Mouse (Mus musculus) limb, embryonic 10.5 days (tissue): ENCODE data around the gene Unk. TPM values are rescaled to one million over a fixed set of nuclear protein-coding genes. Genes with fewer than 3 reads are reported as not detected.
"Not testable (repeated sequence)": the region's sequence is repeated elsewhere in the genome, so short reads cannot be mapped to it uniquely, and the experiment has no call there.

Experiments used
- DNase-seq: peaks from one replicate; pipeline ENCODE4 v3.0.0-alpha.2; 2017; ENCODE audit warnings: low spot score
- H3K27ac ChIP-seq: fragments of 300-500 bp; sonication (generic); 2 replicates; pipeline ENCODE4 v1.5.1; 2016; ENCODE audit warnings: mild to moderate bottlenecking
- H3K27me3 ChIP-seq: fragments of 300-500 bp; sonication (generic); 2 replicates; pipeline ENCODE4 v1.6.1; 2016; ENCODE audit warnings: low read depth, mild to moderate bottlenecking; ENCODE audit not compliant: poor library complexity, severe bottlenecking
- H3K36me3 ChIP-seq: fragments of 300-500 bp; sonication (generic); 2 replicates; pipeline ENCODE4 v1.6.1; 2016; ENCODE audit warnings: mild to moderate bottlenecking, moderate library complexity
- H3K4me1 ChIP-seq: fragments of 300-500 bp; sonication (generic); 2 replicates; pipeline ENCODE4 v1.6.1; 2016
- H3K4me3 ChIP-seq: fragments of 300-500 bp; sonication (generic); 2 replicates; pipeline ENCODE4 v1.5.1; 2016; ENCODE audit warnings: mild to moderate bottlenecking, moderate library complexity
- H3K9me3 ChIP-seq: fragments of 300-500 bp; sonication (generic); replicated peaks from 2 replicates; pipeline ENCODE4 v1.6.1; 2016; ENCODE audit warnings: mild to moderate bottlenecking
- WGBS: fragments of 180-500 bp; shearing (Covaris S2); methylation state at CpG from one replicate; pipeline ENCODE4 v1.1.7; 2016; 5-methylcytosine and 5-hydroxymethylcytosine counted together
- polyA plus RNA-seq: library from polyadenylated mRNA; unstranded; fragments of >200 nt; fragmentation: Nextera tagmentation; extraction: Ambion mirVana; gene quantifications from 2 replicates; pipeline ENCODE4 v1.2.1, GENCODE M21; 2016

Unk gene
- polyA plus RNA-seq, 1 experiment from 2014 or later = 53.2 TPM

- Histone ChIP-seq H3K4me1 (peaks cover 37% of the 10 kb centered on the region), H3K27ac (no peak overlapping the region), H3K36me3 (peaks cover 12% of the 10 kb centered on the region), H3K9me3 (no peaks in the 10 kb centered on the region), H3K27me3 (no peaks in the 10 kb centered on the region), H3K4me3 (no peak overlapping the region)
- DNase-seq = no peak
- WGBS = 71% methylated on average over 8 of the region's 8 CpGs
These were observed 15.3 kb upstream of the Unk start for GRCm38 (mm10) chr11:116014821-116015220.

GRCm38 (mm10) chr11:116018106-116018505 lies 12.0 kb upstream of the Unk start:
- Histone ChIP-seq H3K27me3 (no peaks in the 10 kb centered on the region), H3K9me3 (no peaks in the 10 kb centered on the region), H3K4me3 (no peak overlapping the region), H3K27ac (no peak overlapping the region), H3K36me3 (peaks cover 25% of the 10 kb centered on the region), H3K4me1 (peaks cover 15% of the 10 kb centered on the region)
- WGBS = 28% methylated on average over 6 of the region's 6 CpGs
- peak; percentile 57 for DNase-seq

GRCm38 (mm10) chr11:116018867-116019266 lies 11.3 kb upstream of the Unk start:
- H3K4me3 ChIP-seq, H3K27me3 ChIP-seq, H3K9me3 ChIP-seq, H3K27ac ChIP-seq, DNase-seq: not testable (repeated sequence)
- 90% methylated on average over 4 of the region's 4 CpGs for WGBS
- H3K4me1 ChIP-seq = peaks cover 13% of the 10 kb centered on the region
- H3K36me3 ChIP-seq = peaks cover 32% of the 10 kb centered on the region

GRCm38 (mm10) chr11:116019360-116019791 lies 10.7 kb upstream of the Unk start:
- Histone ChIP-seq H3K36me3 (peaks cover 33% of the 10 kb centered on the region), H3K27ac (no peak overlapping the region), H3K27me3 (no peaks in the 10 kb centered on the region), H3K4me3 (no peak overlapping the region), H3K9me3 (no peaks in the 10 kb centered on the region), H3K4me1 (peaks cover 13% of the 10 kb centered on the region)
- no peak for DNase-seq
- WGBS = 68% methylated on average over 1 of the region's 1 CpGs

GRCm38 (mm10) chr11:116019976-116020411 lies 10.1 kb upstream of the Unk start:
- H3K27me3 ChIP-seq = no peaks in the 10 kb centered on the region
- no peak overlapping the region for H3K27ac ChIP-seq
- DNase-seq = peak; percentile 52
- peaks cover 33% of the 10 kb centered on the region for H3K36me3 ChIP-seq
- no peak overlapping the region for H3K4me3 ChIP-seq
- WGBS = 92% methylated on average over 2 of the region's 2 CpGs
- H3K4me1 ChIP-seq = peaks cover 10% of the 10 kb centered on the region
- H3K9me3 ChIP-seq = no peaks in the 10 kb centered on the region

- no peak for DNase-seq
These were observed 9.6 kb upstream of the Unk start for GRCm38 (mm10) chr11:116020519-116020922.

GRCm38 (mm10) chr11:116021328-116022220 lies 8.5 kb upstream of the Unk start:
- DNase-seq = no peak
- H3K4me1 ChIP-seq = peaks cover 9% of the 10 kb centered on the region
- no peak overlapping the region for H3K27ac ChIP-seq
- H3K4me3 ChIP-seq = peak overlapping the region; percentile 44
- H3K27me3 ChIP-seq = no peaks in the 10 kb centered on the region
- 89% methylated on average over 6 of the region's 6 CpGs for WGBS
- H3K9me3 ChIP-seq = no peaks in the 10 kb centered on the region
- H3K36me3 ChIP-seq = peaks cover 33% of the 10 kb centered on the region

More at GRCm38 (mm10) chr11:116020519-116020922, 9.6 kb upstream of the Unk start:
- no peak overlapping the region for H3K27ac ChIP-seq
- H3K36me3 ChIP-seq = peaks cover 33% of the 10 kb centered on the region
- WGBS = 58% methylated on average over 1 of the region's 1 CpGs
- H3K4me1 ChIP-seq = peaks cover 9% of the 10 kb centered on the region
- no peaks in the 10 kb centered on the region for H3K9me3 ChIP-seq
- H3K27me3 ChIP-seq = no peaks in the 10 kb centered on the region
- no peak overlapping the region for H3K4me3 ChIP-seq

- peaks cover 33% of the 10 kb centered on the region for H3K36me3 ChIP-seq
- peak overlapping the region; percentile 44 for H3K4me3 ChIP-seq
- 88% methylated on average over 4 of the region's 4 CpGs for WGBS
- no peaks in the 10 kb centered on the region for H3K27me3 ChIP-seq
- peaks cover 9% of the 10 kb centered on the region for H3K4me1 ChIP-seq
- H3K9me3 ChIP-seq = no peaks in the 10 kb centered on the region
- no peak for DNase-seq
- H3K27ac ChIP-seq = no peak overlapping the region
These were observed 7.8 kb upstream of the Unk start for GRCm38 (mm10) chr11:116022256-116022780.

- not testable (repeated sequence) for H3K9me3 ChIP-seq, H3K4me1 ChIP-seq, H3K27me3 ChIP-seq
- peak overlapping the region; percentile 96 for H3K4me3 ChIP-seq
- H3K36me3 ChIP-seq = peaks cover 33% of the 10 kb centered on the region
- DNase-seq = peak; percentile 49
- H3K27ac ChIP-seq = peak overlapping the region; percentile 99
- WGBS = 11% methylated on average over 18 of the region's 18 CpGs
These were observed 6.9 kb upstream of the Unk start for GRCm38 (mm10) chr11:116023074-116023770.

GRCm38 (mm10) chr11:116023771-116024355 lies 6.3 kb upstream of the Unk start:
- under 1% methylated on average over 57 of the region's 57 CpGs for WGBS
- peak overlapping the region; percentile 99 for H3K27ac ChIP-seq
- no peaks in the 10 kb centered on the region for H3K9me3 ChIP-seq
- H3K4me3 ChIP-seq = peak overlapping the region; percentile 96
- DNase-seq = peak; percentile 85
- H3K4me1 ChIP-seq = peaks cover 7% of the 10 kb centered on the region
- H3K36me3 ChIP-seq = peaks cover 33% of the 10 kb centered on the region
- H3K27me3 ChIP-seq = no peaks in the 10 kb centered on the region

- no peaks in the 10 kb centered on the region for H3K27me3 ChIP-seq
- H3K9me3 ChIP-seq = no peaks in the 10 kb centered on the region
- peaks cover 33% of the 10 kb centered on the region for H3K36me3 ChIP-seq
- under 1% methylated on average over 37 of the region's 37 CpGs for WGBS
- H3K4me1 ChIP-seq = peaks cover 9% of the 10 kb centered on the region
- peak overlapping the region; percentile 99 for H3K27ac ChIP-seq
- peak; percentile 98 for DNase-seq
- peak overlapping the region; percentile 96 for H3K4me3 ChIP-seq
These were observed 5.7 kb upstream of the Unk start for GRCm38 (mm10) chr11:116024356-116024808.

- Histone ChIP-seq H3K36me3 (peaks cover 30% of the 10 kb centered on the region), H3K27ac (peak overlapping the region; percentile 99; the same call in 1 of the 2 replicates), H3K4me1 (peaks cover 11% of the 10 kb centered on the region), H3K27me3 (no peaks in the 10 kb centered on the region), H3K4me3 (0 out of 2 replicates have a peak overlapping the region, but pooled peaks have one; percentile 96), H3K9me3 (no peaks in the 10 kb centered on the region)
- WGBS = 89% methylated on average over 3 of the region's 3 CpGs
- DNase-seq = no peak
These were observed 4.9 kb upstream of the Unk start for GRCm38 (mm10) chr11:116025056-116025845.
